ENCODE assay signal across 16 mouse cellular contexts in genomic region chr1:24222981-24223612, GRCm38 (mm10). TPM values are rescaled to one million over a fixed set of nuclear protein-coding genes. Genes with fewer than 3 reads are reported as not detected.
A peak's percentile ranks its signal among the peaks of the same experiment; 100 is the strongest.
DNase-seq lines count a peak whose midpoint lies in the region; ATAC-seq and TF ChIP-seq lines count a peak whose summit lies in the region.
"Had no signal": no experiment of that assay in that cellular context is flagged by ENCODE, and none has a peak within 500 bp of the region (broad histone marks: within the 10 kb centered on the region; RNA-seq: fewer than 3 reads in every experiment).

No protein-coding gene starts in this region.

- no peak for TF ChIP-seq CTCF in left cerebral cortex, adult 2 months (IDR thresholded peaks at IDR 0.05)

- peak overlapping the region; percentile 28; the same call in 1 of the 2 replicates for H3K27ac ChIP-seq in limb, embryonic 13.5 days
- no peak overlapping the region for H3K27ac ChIP-seq in limb, embryonic 10.5 days
- H3K27ac ChIP-seq in left cerebral cortex, adult 2 months: peak overlapping the region; percentile 75
- H3K27ac ChIP-seq: gastrocnemius, adult 2 months; hindbrain, embryonic 10.5 days; liver, embryonic 13.5 days; midbrain, embryonic 13.5 days; neural tube, embryonic 12.5 days had no signal

- H3K27me3 ChIP-seq in limb, embryonic 13.5 days: no peaks in the 10 kb centered on the region
- no peaks in the 10 kb centered on the region for H3K27me3 ChIP-seq in limb, embryonic 10.5 days (ENCODE audit: low read depth, poor library complexity, severe bottlenecking)
- H3K27me3 ChIP-seq: heart, embryonic 12.5 days; liver, embryonic 13.5 days; midbrain, embryonic 13.5 days; neural tube, embryonic 12.5 days had no signal

- H3K4me2 ChIP-seq in limb, embryonic 13.5 days (replicated peaks): no peak overlapping the region
- H3K4me2 ChIP-seq: heart, embryonic 12.5 days; liver, embryonic 13.5 days; midbrain, embryonic 13.5 days; neural tube, embryonic 12.5 days had no signal

- DNase-seq in limb, embryonic 10.5 days (ENCODE audit: low spot score): no peak
- DNase-seq in cerebellum, postnatal 25 days: peak; percentile 90 to 91
- DNase-seq in left cerebral cortex, adult 2 months (ENCODE audit: extremely low spot score in 1 of 2, low spot score in 2 of 2): peak; percentile 33 to 35
- peak; percentile 43 to 47 for DNase-seq in right cerebral cortex, postnatal 36 days (ENCODE audit: low spot score in 2 of 2)
- DNase-seq in B cell, adult 2 months: no peak
- no peak for DNase-seq in heart, adult 8-10 months (ENCODE audit: low spot score)
- DNase-seq in thymus, adult 18-20 months: no peak
- DNase-seq: gastrocnemius, adult 2 months; kidney, adult 2 months; liver, embryonic 13.5 days had no signal

- intact Hi-C loops in left cerebral cortex, adult 2 months (cut with DNase I): no loop called here

- H3K4me3 ChIP-seq in limb, embryonic 13.5 days: no peak overlapping the region
- no peak overlapping the region for H3K4me3 ChIP-seq in limb, embryonic 10.5 days
- no peak overlapping the region for H3K4me3 ChIP-seq in left cerebral cortex, adult 2 months
- H3K4me3 ChIP-seq: gastrocnemius, adult 2 months; heart, embryonic 12.5 days; hindbrain, embryonic 10.5 days; liver, embryonic 13.5 days; midbrain, embryonic 13.5 days; neural tube, embryonic 12.5 days had no signal

- peaks cover 30% of the 10 kb centered on the region for H3K36me3 ChIP-seq in limb, embryonic 13.5 days
- H3K36me3 ChIP-seq in limb, embryonic 10.5 days: peaks cover 47% of the 10 kb centered on the region
- H3K36me3 ChIP-seq: heart, embryonic 12.5 days; hindbrain, embryonic 10.5 days; liver, embryonic 13.5 days; midbrain, embryonic 13.5 days; neural tube, embryonic 12.5 days had no signal

- no peaks in the 10 kb centered on the region for H3K9me3 ChIP-seq in limb, embryonic 13.5 days
- no peaks in the 10 kb centered on the region for H3K9me3 ChIP-seq in limb, embryonic 10.5 days (replicated peaks)
- H3K9me3 ChIP-seq: heart, embryonic 12.5 days; hindbrain, embryonic 10.5 days; liver, embryonic 13.5 days; midbrain, embryonic 13.5 days; neural tube, embryonic 12.5 days had no signal

- WGBS in limb, embryonic 13.5 days: 87% methylated on average over 8 of the region's 8 CpGs
- 91% methylated on average over 8 of the region's 8 CpGs for WGBS in limb, embryonic 10.5 days

- H3K9ac ChIP-seq in limb, embryonic 13.5 days: no peak overlapping the region
- H3K9ac ChIP-seq: heart, embryonic 12.5 days; liver, embryonic 13.5 days; midbrain, embryonic 13.5 days; neural tube, embryonic 12.5 days had no signal

- ATAC-seq in limb, embryonic 13.5 days (ENCODE audit: low FRiP score, low read depth): no peak
- ATAC-seq: activated CD4-positive, CD25-positive, alpha-beta regulatory T cell, adult 4 months; midbrain, embryonic 13.5 days had no signal

- peaks cover 24% of the 10 kb centered on the region for H3K4me1 ChIP-seq in limb, embryonic 13.5 days
- peaks cover 23% of the 10 kb centered on the region for H3K4me1 ChIP-seq in limb, embryonic 10.5 days
- H3K4me1 ChIP-seq: liver, embryonic 13.5 days; neural tube, embryonic 12.5 days had no signal

RNA-seq across cellular contexts. Expression of gene Col9a1, which starts 45.7 kb away (rescaled TPM):
- polyA plus RNA-seq in limb, embryonic 13.5 days (2015; fragmentation: Nextera tagmentation; extraction: Ambion mirVana): 236 and 245 TPM in 2 replicates
- 41.3 and 81.1 TPM in 2 replicates for polyA plus RNA-seq in limb, embryonic 10.5 days (2016; fragmentation: Nextera tagmentation; extraction: Ambion mirVana)
- total RNA-seq in left cerebral cortex, adult 2 months (2021): under 1 TPM; 0.63 to 0.79 TPM
- not detected for total RNA-seq in heart, adult 8-10 months (2022)
- polyA plus RNA-seq: activated CD4-positive, CD25-positive, alpha-beta regulatory T cell, adult 4 months; kidney, adult 2 months had no signal

Comparison
In these comparisons a context has a peak if more than half of its experiments do, and no peak if none do; other contexts are left out.
1. DNase-seq: peak in cerebellum, postnatal 25 days (2 of 2), left cerebral cortex, adult 2 months (2 of 2) and right cerebral cortex, postnatal 36 days (2 of 2); none in limb, embryonic 10.5 days (single experiment), B cell, adult 2 months (0 of 2), heart, adult 8-10 months (single experiment) and thymus, adult 18-20 months (0 of 2).